Mouse (Mus musculus) erythroblast, embryonic 14.5 days (primary cell): ENCODE data around the gene Gm14412.
"Not testable (repeated sequence)": the region's sequence is repeated elsewhere in the genome, so short reads cannot be mapped to it uniquely, and the experiment has no call there.

Experiments
- GATA1 ChIP-seq: IDR thresholded peaks from 2 replicates; pipeline ENCODE4 v1.6.1; 2012; ENCODE audit warnings: low read length, inconsistent platforms, mixed read lengths
- TAL1 ChIP-seq: IDR thresholded peaks from 3 replicates; pipeline ENCODE4 v1.6.1; 2012; ENCODE audit warnings: low read length, inconsistent platforms, mixed read lengths

- TF ChIP-seq GATA1, TAL1: not testable (repeated sequence)
Measured at GRCm38 (mm10) chr2:177329661-177330292, 5.7 kb upstream of the Gm14412 start.
